Comparison of ENCODE assay signal across 28 mouse cellular contexts in genomic region chr10:52398715-52399114, GRCm38 (mm10). TPM values are rescaled to one million over a fixed set of nuclear protein-coding genes. Genes with fewer than 3 reads are reported as not detected.
"Had no signal": no experiment of that assay in that cellular context is flagged by ENCODE, and none has a peak within 500 bp of the region (broad histone marks: within the 10 kb centered on the region; RNA-seq: fewer than 3 reads in every experiment).

No protein-coding gene starts in this region.

- H3K9ac ChIP-seq: liver, postnatal 0 days; lung, embryonic 15.5 days; midbrain, embryonic 13.5 days; midbrain, embryonic 15.5 days; neural tube, embryonic 13.5 days; neural tube, embryonic 15.5 days; stomach, embryonic 15.5 days had no signal

- H3K4me3 ChIP-seq: lung, embryonic 15.5 days; midbrain, embryonic 13.5 days; midbrain, embryonic 15.5 days; neural tube, embryonic 13.5 days; neural tube, embryonic 15.5 days; stomach, embryonic 15.5 days had no signal

- H3K9me3 ChIP-seq: lung, embryonic 15.5 days; midbrain, embryonic 13.5 days; midbrain, embryonic 15.5 days; neural tube, embryonic 13.5 days; neural tube, embryonic 15.5 days; stomach, embryonic 15.5 days had no signal

- H3K27me3 ChIP-seq: lung, embryonic 15.5 days; megakaryocyte, embryonic 14.5 days; midbrain, embryonic 13.5 days; midbrain, embryonic 15.5 days; neural tube, embryonic 13.5 days; neural tube, embryonic 15.5 days; stomach, embryonic 15.5 days had no signal

- H3K27ac ChIP-seq: lung, embryonic 15.5 days; macrophage; midbrain, embryonic 13.5 days; midbrain, embryonic 15.5 days; neural tube, embryonic 13.5 days; neural tube, embryonic 15.5 days; stomach, embryonic 15.5 days; stomach, postnatal 0 days had no signal

- H3K36me3 ChIP-seq: lung, embryonic 15.5 days; midbrain, embryonic 13.5 days; midbrain, embryonic 15.5 days; neural tube, embryonic 13.5 days; neural tube, embryonic 15.5 days; stomach, embryonic 15.5 days had no signal

- DNase-seq: liver, postnatal 0 days; lung, adult 2 months; lung, postnatal 14 days; lung, postnatal 36 days; retina, postnatal 1 day; right cerebral cortex, adult 18-20 months; right cerebral cortex, postnatal 14 days; thymus, adult 2 months; thymus, postnatal 25 days; thymus, postnatal 4 days had no signal

- ATAC-seq: liver, postnatal 0 days; lung, postnatal 0 days; midbrain, embryonic 13.5 days; midbrain, embryonic 15.5 days had no signal

- H3K4me2 ChIP-seq: lung, embryonic 15.5 days; midbrain, embryonic 11.5 days; midbrain, embryonic 13.5 days; midbrain, embryonic 15.5 days; neural tube, embryonic 13.5 days; neural tube, embryonic 15.5 days; stomach, embryonic 15.5 days had no signal

- H3K4me1 ChIP-seq: lung, embryonic 15.5 days; midbrain, embryonic 13.5 days; midbrain, embryonic 15.5 days; neural tube, embryonic 13.5 days; neural tube, embryonic 15.5 days; stomach, embryonic 15.5 days had no signal

RNA-seq across cellular contexts. Expression of gene Nepn, which starts 9.9 kb away (rescaled TPM):
- total RNA-seq: megakaryocyte progenitor cell, adult 5-6 weeks; midbrain, postnatal 0 days; monocyte, adult 5-6 weeks had no signal
- polyA plus RNA-seq: liver, postnatal 0 days; lung, embryonic 15.5 days; lung, postnatal 0 days; macrophage; midbrain, embryonic 11.5 days; midbrain, embryonic 13.5 days; midbrain, embryonic 15.5 days; midbrain, postnatal 0 days; neural tube, embryonic 11.5 days; neural tube, embryonic 13.5 days; spleen, adult 2 months; testis, adult 2 months had no signal

RNA-seq across cellular contexts. Expression of gene Gm26741, which starts 40.1 kb away (rescaled TPM):
- total RNA-seq: megakaryocyte progenitor cell, adult 5-6 weeks; midbrain, postnatal 0 days; monocyte, adult 5-6 weeks had no signal
- polyA plus RNA-seq: liver, postnatal 0 days; lung, adult 2 months; lung, embryonic 15.5 days; lung, postnatal 0 days; macrophage; midbrain, embryonic 11.5 days; midbrain, embryonic 13.5 days; midbrain, embryonic 15.5 days; midbrain, postnatal 0 days; neural tube, embryonic 11.5 days; neural tube, embryonic 13.5 days; neural tube, embryonic 15.5 days; spleen, adult 2 months; stomach, embryonic 15.5 days; stomach, postnatal 0 days; testis, adult 2 months; thymus, adult 2 months; urinary bladder, adult 2 months had no signal
